Mouse (Mus musculus) left cerebral cortex, adult 2 months (tissue): Measurements from ENCODE around the gene Gm20826. TPM values are rescaled to one million over a fixed set of nuclear protein-coding genes. Genes with fewer than 3 reads are reported as not detected.
"Not testable (repeated sequence)": the region's sequence is repeated elsewhere in the genome, so short reads cannot be mapped to it uniquely, and the experiment has no call there.

Source experiments
- DNase-seq, 2 experiments: peaks; one replicate each; pipeline ENCODE4 v3.0.0; 2021 to 2022; ENCODE audit warnings: low spot score in 2 of 2, mixed read lengths in 1 of 2; ENCODE audit errors: extremely low spot score in 1 of 2
- H3K27ac ChIP-seq: fragments of 200-600 bp; 2 replicates; pipeline ENCODE4 v1.8.1; 2022
- H3K4me3 ChIP-seq: fragments of 200-600 bp; 2 replicates; pipeline ENCODE4 v1.8.1; 2022
- intact Hi-C: fragments of 180-260 bp; cut with DNase I; formaldehyde crosslinking; loops from one replicate; pipeline ENCODE4 v1.15.1; 2025
- long read RNA-seq, 2 experiments: library from polyadenylated mRNA; stranded (forward); transcript quantifications; one replicate each; pipeline ENCODE4 v2.0.0; 2021; ENCODE audit warnings: borderline mapping rate in 2 of 2
- total RNA-seq, 2 experiments: library from RNA; stranded (reverse); gene quantifications; 2 replicates each; pipeline ENCODE4 v1.2.3; 2021

Gene Gm20826
- under 1 TPM in 1 of 2 experiments, not detected in 1; 0.07 TPM for total RNA-seq
- long read RNA-seq, experiment 1: 0 reads
- long read RNA-seq, experiment 2: 0 reads

GRCm38 (mm10) chrY:7638389-7638788, at the start of gene Gm20826:
Gene Gm20826 (minus strand): TSS chrY:7638489.
- H3K27ac ChIP-seq, intact Hi-C loops, H3K4me3 ChIP-seq, DNase-seq: not testable (repeated sequence)

Other genes with a start within 250 kb of the Gm20826 start
- not detected for gene Gm21788, start 233.5 kb downstream of the Gm20826 start, total RNA-seq
- not detected for gene Gm28576, start 84.5 kb upstream of the Gm20826 start, total RNA-seq